Mouse (Mus musculus): ENCODE measurements at regions not wholly inside any gene's neighbourhood (a gene's known extent, or its start where the extent isn't known, plus 50 kb on each side); places are given as distances from the start of the nearest gene placed in this dataset.

GRCm38 (mm10) chr10:17407854-17408606 lies 315.0 kb upstream of the Cited2 start:
- DNase-seq (ENCODE audit: extremely low read depth, insufficient read length, low spot score) = no peak

- DNase-seq (ENCODE audit: extremely low read depth, insufficient read length, low spot score) = no peak
Measured at GRCm38 (mm10) chr10:17408781-17409180, 314.2 kb upstream of the Cited2 start.

- DNase-seq (ENCODE audit: extremely low read depth, insufficient read length, low spot score) = peak; percentile 14
Measured at GRCm38 (mm10) chr10:17411300-17411987, 311.6 kb upstream of the Cited2 start.

- no peak for DNase-seq (ENCODE audit: extremely low read depth, insufficient read length, low spot score)
Measured at GRCm38 (mm10) chr10:17415112-17415511, 307.9 kb upstream of the Cited2 start.

- no peak for DNase-seq (ENCODE audit: extremely low read depth, insufficient read length, low spot score)
Measured at GRCm38 (mm10) chr10:17416121-17416520, 306.9 kb upstream of the Cited2 start.

GRCm38 (mm10) chr10:17417394-17417793 lies 305.6 kb upstream of the Cited2 start:
- no peak for DNase-seq (ENCODE audit: extremely low read depth, insufficient read length, low spot score)

- DNase-seq (ENCODE audit: extremely low read depth, insufficient read length, low spot score) = peak; percentile 2
Measured at GRCm38 (mm10) chr10:17418227-17418685, 304.8 kb upstream of the Cited2 start.

GRCm38 (mm10) chr10:17423584-17424278 lies 299.3 kb upstream of the Cited2 start:
- DNase-seq (ENCODE audit: extremely low read depth, insufficient read length, low spot score) = no peak

- DNase-seq (ENCODE audit: extremely low read depth, insufficient read length, low spot score) = no peak
Measured at GRCm38 (mm10) chr10:17426197-17426596, 296.8 kb upstream of the Cited2 start.

- no peak for DNase-seq (ENCODE audit: extremely low read depth, insufficient read length, low spot score)
Measured at GRCm38 (mm10) chr10:17427316-17427715, 295.7 kb upstream of the Cited2 start.

GRCm38 (mm10) chr10:17428315-17428714 lies 294.7 kb upstream of the Cited2 start:
- no peak for DNase-seq (ENCODE audit: extremely low read depth, insufficient read length, low spot score)

GRCm38 (mm10) chr10:17431068-17431467 lies 291.9 kb upstream of the Cited2 start:
- no peak for DNase-seq (ENCODE audit: extremely low read depth, insufficient read length, low spot score)

GRCm38 (mm10) chr10:17434098-17434497 lies 288.9 kb upstream of the Cited2 start:
- no peak for DNase-seq (ENCODE audit: extremely low read depth, insufficient read length, low spot score)

GRCm38 (mm10) chr10:17450240-17450639 lies 272.8 kb upstream of the Cited2 start:
- no peak for DNase-seq (ENCODE audit: extremely low read depth, insufficient read length, low spot score)

GRCm38 (mm10) chr10:17470880-17471279 lies 252.1 kb upstream of the Cited2 start:
- no peak for DNase-seq (ENCODE audit: extremely low read depth, insufficient read length, low spot score)

GRCm38 (mm10) chr10:17472536-17472935 lies 250.5 kb upstream of the Cited2 start:
- no peak for DNase-seq (ENCODE audit: extremely low read depth, insufficient read length, low spot score)

- DNase-seq (ENCODE audit: extremely low read depth, insufficient read length, low spot score) = no peak
Measured at GRCm38 (mm10) chr10:17475976-17476375, 247.0 kb upstream of the Cited2 start.

- DNase-seq (ENCODE audit: extremely low read depth, insufficient read length, low spot score) = peak; percentile 18
Measured at GRCm38 (mm10) chr10:17476720-17477119, 246.3 kb upstream of the Cited2 start.

GRCm38 (mm10) chr10:17478761-17479632 lies 244.0 kb upstream of the Cited2 start:
- DNase-seq (ENCODE audit: extremely low read depth, insufficient read length, low spot score) = no peak

- DNase-seq (ENCODE audit: extremely low read depth, insufficient read length, low spot score) = no peak
Measured at GRCm38 (mm10) chr10:17482751-17483150, 240.3 kb upstream of the Cited2 start.

Data from 3134 (cell line).